Mouse (Mus musculus) frontal cortex, adult 2 months (tissue): ENCODE data around the gene Tcf7l2. TPM values are rescaled to one million over a fixed set of nuclear protein-coding genes. Genes with fewer than 3 reads are reported as not detected.

Experiments
- DNase-seq, 2 experiments: peaks; one replicate each; pipeline ENCODE4 v3.0.0; 2022; ENCODE audit warnings: low spot score in 1 of 2; ENCODE audit errors: extremely low spot score in 1 of 2
- polyA plus RNA-seq: library from polyadenylated mRNA; depleted of rRNA; stranded (reverse); fragments of >200 nt; gene quantifications from 2 replicates; pipeline ENCODE4 v1.2.3, GENCODE M21; 2012

The Tcf7l2 gene
- polyA plus RNA-seq, 1 experiment: 7.9 TPM

DNA sequence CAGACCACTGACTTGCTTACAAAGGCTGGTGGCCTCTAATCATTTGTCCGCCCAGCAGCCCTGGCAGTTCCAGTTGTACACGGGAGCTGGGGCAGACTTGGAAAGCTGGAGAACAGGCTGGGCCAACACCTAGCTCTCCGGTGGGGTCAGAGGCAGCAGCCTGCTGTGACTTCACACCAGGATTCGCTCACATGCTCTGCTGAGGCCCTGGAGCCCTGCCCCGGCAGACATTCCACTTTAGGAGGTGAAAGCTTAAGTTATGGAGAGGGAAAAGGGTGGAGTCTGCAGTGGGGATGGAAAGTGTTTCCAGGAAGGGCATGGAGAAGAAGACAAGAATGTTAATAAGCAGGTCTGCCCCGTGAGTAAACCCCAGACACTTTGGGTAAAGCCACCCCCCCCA, 19.2 kb upstream of the Tcf7l2 start:
- DNase-seq: no peak

DNA sequence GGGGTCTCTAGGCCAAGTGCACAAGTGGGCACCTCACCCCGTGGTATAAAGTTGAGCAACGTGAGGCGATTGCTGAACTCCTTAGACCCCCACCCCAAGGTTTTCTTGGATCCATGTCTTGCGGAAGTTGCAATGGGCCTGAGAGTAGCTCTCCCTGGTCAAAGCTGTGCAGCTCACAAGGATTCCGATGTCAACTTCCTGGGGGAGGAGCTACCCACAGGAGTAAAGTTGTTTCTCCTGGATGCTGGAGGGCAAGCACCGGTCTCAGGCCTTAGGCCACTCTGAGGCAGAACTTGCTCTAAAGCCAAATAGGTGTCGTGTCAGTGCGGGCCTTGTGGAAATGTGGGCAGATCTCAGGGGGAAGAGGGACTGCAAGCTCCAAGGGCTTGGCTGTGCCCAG, 12.2 kb upstream of the Tcf7l2 start:
- no peak for DNase-seq

DNA sequence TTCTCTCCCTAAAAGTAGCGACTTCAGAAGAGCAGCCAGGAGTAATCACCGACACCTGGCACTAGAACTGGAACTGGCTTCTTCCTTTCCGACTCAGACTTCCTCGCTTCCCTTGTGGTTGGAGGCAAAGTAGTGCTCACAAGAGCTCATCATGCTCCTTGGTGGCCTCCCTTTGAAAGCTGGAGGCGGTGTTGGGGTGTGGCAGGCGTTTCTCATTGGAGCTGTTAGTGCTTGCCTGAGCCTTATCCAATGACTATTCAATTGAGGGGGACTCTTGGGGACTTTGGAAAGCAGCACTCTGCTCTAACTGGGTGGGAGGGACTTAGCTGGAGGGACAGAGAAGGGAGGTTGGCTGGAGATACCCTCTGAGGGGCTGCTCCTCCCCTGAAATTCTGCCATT, 9.1 kb upstream of the Tcf7l2 start:
- DNase-seq: no peak

DNA sequence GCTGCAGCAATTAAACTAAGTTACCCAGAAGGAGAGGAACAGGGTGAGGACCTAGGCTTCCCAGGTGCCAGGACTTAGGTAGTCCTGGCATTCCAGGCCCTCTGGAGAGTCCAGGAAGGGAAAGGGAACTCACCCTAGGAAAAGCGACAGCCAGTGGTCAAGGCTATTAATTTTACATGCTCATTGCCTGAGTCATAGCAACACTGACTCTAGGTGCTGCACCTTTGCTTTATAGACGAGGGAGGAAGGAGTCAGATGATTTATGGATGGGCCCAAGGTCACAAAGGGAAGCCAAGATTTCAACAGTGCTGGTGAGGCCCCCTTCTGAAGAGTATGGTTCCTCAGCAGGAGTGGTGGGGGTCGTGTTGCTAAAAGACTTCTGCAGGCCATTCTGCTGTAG, 8.6 kb upstream of the Tcf7l2 start:
- no peak for DNase-seq

DNA sequence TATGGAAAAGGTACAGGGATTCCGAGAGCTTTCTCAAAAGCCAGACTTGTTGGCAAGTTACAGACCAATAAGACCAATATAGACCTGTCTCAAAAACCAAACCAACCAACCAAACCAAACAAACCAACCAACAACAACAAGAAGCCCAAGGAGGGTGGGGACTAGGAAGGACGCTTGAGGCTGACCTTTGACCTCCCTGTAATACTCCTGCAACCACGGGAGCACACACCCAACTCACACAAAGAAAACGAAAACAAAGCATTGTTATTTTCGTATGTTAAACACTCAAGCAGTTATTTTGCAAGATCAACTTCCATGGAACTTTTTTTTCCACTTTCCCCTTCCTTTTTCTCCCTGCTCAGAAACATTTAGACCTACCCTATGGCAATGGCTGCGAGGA, 5.6 kb upstream of the Tcf7l2 start:
- DNase-seq: no peak

DNA sequence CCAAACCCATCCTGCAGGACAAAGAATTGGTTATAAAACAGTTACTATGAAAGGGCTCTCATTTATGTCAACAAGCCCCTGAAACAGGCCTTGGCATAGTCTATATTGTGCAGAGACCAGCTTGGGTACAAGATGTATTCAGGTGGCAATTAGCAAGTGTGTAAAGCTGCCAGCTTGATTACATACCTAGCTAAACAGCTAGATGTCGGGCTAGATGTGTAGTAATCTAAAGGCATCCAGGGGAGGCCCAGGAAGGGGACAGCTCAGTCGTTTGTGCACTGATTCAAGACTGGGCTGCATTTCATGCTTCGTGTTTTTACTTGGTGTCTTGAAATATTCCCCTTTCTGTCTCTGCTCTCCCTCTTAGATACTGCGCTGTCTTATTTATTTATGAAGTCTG, 1.9 kb upstream of the Tcf7l2 start:
- no peak for DNase-seq

DNA sequence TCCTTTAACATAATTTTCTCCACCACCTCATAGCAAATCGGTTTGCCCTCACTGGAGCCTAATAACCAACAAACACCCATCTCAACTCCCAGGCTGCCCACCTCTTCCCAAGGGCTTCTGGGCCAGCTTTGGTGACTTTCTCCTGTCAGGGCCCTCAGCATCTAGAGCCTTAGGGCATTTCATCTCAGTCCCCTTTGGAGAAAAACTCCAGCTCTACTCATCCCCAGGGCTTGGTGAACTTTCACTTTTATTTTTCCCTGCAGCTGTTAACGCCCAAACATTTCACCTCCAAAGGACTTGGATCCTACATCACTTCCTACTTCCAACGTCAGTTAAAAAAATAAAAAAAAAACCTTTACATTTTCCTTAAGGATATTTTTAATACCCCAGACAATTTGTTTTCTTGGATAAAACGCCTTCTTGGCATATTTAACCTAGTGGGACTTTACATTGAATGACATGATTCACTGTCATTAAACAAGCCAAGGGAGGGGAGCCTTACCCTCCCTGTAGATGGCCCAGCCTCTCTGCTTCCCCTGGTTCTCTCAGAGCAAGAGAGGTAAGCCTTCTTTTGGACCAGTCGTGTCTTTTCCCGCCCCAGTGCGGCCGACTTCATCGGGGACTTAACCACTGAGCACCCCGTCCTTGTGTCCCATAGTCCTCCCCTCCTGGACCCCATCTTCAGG, 724 bp upstream of the Tcf7l2 start:
- no peak for DNase-seq

DNA sequence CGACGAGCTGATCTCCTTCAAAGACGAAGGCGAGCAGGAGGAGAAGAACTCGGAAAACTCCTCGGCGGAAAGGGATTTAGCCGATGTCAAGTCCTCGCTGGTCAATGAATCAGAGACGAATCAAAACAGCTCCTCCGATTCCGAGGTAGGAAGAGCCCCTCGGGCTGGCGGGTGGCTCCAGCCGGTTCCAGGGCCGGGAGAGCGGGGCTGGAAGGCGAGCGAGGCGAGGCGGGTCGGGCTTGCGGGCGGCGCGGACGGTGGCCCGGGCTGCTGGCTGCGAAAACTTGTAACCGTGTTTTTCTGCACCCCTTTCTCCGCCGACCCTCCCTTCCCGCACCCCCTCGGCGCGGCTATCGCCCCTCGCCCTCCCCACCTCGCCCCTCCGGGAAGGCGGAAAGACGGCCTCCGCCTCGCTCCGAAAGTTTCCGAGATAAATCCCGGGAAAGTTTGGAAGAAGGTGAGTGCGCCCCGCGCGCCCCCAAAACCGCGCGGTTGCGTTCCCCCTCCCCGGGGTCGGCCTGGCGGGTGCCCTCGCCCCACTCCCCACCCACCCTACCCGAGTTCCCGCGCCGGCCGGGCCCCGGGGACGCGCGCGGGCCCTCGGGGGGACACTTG, 873 bp downstream of the Tcf7l2 start:
- DNase-seq: no peak

DNA sequence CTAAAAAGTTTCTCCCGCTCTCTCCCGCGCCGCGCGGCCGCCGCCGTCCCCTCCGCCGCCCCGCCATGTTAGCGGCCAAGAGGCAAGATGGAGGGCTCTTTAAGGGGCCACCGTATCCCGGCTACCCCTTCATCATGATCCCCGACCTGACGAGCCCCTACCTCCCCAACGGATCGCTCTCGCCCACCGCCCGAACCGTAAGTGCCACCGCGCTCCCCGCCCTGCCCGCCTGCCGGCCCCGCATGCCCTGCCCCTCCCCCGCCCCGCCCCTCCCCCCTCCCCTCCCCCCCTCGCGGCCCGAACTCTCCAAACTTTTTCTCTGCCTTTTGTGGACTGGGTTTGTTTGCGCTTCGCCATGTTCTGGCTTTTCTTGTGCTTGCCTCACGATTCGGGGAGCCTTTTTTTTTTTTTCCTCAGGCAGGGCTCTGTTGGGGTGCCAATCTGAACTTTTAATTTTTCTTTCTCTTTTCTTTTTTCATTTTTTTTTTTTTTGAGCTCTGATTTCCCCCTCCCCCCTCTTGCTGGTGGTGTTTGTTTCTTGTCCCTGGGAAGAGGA, 1.5 kb downstream of the Tcf7l2 start:
- no peak for DNase-seq

DNA sequence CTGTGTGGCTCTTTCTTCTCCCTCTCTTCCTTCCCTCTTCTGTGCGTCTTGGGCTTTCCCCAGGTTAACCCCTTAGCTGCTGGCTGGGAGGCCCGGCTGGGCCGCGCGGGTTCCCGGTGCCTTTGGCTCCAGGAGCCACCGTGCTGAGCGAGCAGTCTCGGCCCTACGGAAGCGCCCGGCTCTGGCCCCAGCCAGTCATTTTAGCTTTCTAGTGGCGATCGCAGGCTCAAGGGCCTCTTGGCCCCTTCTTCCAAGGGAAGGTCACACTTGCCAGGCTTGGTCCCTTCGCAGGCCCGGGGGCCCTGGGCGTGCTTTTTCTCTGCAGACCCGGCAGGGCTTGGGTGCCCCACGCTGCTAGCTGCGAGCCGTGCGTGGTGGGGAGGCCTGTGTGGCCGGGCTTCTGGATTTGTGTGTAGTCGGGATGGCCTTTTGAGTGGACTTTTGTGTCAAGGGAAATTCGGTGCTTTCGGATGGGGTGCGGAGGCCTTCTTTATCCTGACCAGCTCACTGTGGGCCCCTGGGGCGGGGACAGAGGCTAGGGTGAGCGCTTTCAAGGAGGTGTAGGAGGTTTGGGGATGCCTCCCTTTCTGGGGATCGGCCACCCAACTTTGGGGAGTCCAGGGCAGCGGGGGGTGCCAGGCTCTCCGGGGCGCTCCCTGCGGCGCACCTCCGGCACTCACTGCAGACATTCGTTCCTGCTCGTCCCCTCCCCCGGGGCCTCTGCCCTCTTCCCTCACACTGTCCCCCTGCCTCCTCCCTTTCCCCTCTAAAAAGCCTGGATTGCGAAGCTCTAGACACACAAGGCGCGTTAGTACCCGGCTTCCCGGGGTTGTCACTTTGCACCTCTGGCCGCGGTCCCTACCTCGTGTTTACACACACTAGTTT, 2.2 kb downstream of the Tcf7l2 start:
- no peak for DNase-seq

DNA sequence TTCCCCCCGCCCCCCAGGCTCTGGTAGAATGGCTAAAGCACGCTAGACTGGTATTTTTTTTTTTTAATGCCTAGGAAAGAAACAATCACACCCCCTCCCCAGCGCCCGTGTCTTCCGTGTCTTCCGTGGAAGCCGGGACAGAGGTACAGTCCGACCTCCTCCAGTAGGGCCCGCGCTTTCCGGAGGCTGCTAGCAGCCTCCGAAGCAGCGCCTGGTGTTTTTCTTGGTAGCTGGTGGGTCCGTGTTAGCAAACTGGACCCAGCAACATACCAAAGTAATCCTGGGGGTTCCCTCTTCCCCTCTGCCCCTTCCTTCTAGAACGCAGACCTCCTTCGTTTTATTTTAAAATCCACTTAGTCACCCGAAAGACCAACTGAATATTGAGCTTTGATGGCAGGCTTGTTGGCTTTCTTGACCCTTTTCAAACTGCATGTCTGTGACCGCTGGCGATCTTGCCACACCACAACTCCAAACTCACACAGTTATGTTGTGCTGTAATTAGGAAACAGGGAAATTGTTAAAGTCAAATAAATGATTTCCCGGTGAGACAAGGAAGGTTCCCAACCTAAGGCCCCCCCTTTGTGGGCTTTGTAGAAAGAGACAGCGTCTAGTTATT, 3.1 kb downstream of the Tcf7l2 start:
- no peak for DNase-seq

DNA sequence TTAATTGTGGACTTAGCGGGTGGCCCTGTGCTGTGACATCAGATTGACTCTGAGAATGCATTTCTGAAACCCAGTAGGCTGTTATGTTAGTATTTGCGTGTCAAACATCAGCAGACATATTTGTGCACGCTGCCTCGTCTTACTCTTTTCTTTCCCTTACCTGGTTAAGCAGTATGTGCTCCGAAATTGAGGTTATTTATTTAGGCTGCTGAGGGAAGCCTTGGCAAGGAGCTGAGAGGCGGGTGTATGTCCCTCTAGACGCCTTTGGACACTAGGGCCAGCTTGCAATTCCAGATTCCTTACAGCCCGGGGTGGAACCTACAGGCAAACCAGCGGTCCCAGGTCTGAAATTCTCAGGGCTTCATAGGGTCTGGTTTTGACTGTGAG, 3.6 kb downstream of the Tcf7l2 start:
- DNase-seq: no peak

DNA sequence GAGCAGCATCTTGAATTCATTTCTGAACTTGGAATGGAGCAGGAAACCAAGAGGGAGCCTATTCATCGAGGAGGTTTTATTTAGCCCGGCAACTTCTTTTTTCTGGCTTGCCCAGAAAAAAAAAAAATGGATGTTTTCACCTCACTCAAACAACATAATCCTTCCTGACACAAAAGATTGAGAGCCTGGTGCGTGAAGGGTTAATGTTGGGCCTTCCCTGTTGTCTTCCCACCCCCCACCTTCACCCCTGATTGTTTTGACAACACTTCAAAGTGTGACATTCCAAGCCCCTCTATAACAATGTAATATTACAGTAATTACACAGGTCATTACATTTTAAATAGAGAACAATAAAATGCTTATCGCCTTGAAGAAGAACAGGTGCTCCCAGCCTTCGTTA, 4.6 kb downstream of the Tcf7l2 start:
- DNase-seq: no peak

DNA sequence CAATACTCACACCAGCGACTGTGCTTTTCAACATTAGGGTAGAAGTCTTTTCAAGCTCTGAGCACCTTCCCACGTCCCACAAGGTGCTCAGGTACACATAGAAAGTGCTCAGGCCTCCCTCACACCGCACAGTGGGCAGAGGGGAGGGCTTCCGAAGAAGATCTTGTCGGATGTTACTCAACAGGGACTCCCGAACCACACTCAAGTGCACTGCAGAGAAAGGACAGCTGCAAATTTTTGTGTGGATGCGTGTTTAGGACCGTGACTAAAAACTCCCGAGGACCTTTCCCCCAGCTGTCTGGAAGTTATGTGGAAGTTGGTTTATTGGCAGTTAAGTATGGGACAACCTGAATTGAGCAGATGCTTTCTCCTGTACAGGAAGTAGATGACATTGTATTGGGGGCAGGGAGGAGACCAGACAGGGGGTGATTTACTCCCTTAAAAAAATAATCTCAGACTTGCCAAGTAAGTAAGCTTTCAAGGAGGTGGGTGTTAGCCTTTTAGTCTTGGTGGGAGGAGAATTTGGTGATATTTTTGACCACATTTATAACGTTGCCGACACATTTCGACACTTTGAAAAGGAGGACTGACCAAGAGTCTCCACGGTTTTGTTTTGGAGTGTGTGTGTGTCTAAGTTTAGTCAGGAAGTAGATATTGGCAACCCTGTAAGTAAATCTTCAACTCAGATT, 5.8 kb downstream of the Tcf7l2 start:
- no peak for DNase-seq

DNA sequence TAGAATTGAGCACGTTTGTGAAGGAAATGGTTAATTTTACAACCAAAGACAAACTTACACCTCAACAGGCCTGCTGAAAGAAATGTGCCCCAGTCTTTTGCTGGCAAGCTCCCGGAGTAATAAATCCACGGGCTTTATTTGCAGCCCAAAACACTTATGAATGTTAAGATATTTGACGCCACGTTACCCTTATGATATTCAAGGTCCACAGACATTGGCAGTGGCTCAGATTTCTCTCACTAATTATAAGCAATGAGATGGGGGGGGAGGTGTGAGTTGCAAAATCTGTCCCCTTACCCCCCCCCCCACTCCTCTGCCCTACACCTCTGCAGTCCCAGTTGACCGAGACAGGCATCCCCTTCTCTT, 6.3 kb downstream of the Tcf7l2 start:
- no peak for DNase-seq

DNA sequence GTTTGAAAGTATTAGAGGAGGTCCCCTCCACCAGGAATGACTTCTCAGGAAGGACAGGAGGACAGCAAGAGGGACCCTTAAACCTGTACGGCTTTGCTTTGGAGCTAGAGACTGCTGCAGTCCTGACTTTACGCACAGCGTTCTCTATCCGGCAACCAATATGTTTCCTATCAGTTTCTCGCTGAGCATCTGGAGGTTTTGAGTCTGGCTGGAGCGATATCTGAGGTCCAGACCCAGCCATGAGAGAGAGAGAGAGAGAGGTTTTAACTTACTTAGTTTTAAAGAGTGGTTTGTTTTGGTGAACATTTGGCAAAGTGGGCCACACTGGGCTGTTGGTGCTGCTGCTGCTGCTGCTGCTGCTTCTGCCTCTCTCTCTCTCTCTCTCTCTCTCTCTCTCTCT, 7.2 kb downstream of the Tcf7l2 start:
- no peak for DNase-seq

DNA sequence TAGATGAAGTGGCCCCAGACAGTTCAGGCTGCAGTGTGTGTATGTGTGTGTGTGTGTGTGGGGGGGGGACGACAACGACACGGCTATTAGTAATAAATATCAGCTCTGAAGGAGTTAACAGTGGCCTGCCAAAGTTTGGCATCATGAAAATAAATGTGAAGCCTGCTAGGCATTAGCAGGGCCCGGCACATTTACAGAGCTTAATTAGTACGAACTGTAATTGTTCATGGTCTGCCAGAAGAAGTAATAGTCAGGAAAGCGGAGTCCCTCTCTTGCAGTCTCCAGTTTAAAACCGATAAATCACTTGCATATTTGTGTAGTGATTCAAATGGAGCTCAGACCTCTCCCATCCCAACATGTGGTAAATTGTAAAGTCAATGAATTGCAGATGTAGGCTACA, 7.9 kb downstream of the Tcf7l2 start:
- no peak for DNase-seq

DNA sequence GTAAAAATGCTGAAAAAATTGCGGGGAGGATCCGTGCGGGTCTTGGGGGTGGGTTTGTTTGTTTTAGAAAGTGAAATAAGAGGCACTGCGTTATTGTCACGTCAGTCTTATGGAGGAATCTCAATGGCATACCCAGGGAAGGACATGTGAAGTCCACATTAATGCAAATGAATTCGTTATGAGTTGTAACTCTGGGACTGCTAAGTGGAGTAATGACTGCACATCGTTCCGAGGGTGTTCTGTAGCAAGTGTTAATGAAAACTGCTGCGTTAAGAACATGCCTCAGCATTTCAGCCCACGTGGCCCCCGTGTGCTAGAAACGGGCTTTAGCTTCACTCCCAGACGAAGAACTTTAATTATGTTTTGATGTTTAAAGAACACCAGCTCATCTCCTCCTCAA, 8.4 kb downstream of the Tcf7l2 start:
- no peak for DNase-seq

DNA sequence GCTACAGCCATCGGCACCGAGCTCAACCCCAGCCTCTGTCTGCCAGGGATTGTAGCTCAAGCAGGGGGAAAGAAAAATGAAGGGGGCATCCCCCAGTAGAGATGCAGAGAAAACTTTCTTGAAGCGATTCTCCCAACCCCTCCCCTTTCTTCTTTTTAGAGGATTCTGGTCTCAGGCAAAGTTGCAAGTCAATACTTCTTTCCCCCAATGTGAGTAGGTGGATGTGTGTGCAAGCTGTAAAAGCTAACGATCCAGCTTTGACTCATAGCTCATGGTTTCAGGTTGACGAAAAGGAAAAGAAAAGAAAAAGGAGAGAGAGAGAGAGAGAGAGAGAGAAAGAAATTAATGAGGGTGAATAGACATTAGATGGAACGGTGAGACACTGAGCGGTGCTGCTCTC, 8.8 kb downstream of the Tcf7l2 start:
- DNase-seq: no peak

DNA sequence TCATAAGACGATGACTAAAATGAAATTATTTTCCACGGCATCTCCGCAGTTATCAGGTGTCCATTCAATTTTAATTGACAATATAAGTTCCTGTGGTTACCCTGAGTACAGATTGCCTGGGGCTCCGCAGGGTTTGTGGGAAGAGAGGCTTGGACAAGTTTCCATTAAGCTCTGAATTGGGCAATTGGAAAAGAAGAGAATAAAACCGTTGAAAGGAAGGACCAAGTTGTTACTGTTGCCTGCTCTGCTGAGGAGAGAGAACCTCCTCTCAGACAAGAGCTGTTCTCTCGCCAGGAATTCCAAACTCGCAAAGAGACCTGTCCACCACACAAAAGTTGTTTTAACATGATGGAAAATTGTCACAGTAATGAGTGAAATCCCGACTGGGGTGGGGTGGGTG, 11.2 kb downstream of the Tcf7l2 start:
- DNase-seq: no peak

DNA sequence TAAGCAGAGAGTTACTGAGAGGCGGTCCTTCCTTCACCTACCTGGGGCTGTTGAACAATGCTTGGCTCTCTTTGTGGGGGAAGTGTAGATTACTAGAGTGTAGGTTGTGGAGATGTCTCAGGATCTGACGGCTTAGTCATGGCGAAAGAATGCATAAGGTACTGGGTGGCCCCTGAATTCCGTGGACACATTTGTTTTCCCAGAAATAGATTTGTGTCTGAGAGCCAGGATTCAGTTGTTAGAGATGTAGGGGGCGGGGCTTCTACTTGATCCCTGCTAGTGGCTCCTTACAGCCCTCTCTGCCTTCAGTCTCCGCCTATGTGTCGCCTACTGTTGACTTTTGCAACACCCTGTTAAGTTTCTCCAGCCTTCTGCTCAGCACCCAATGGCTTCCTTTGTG, 12.7 kb downstream of the Tcf7l2 start:
- DNase-seq: no peak
